Mouse (Mus musculus): ENCODE measurements at regions not wholly inside any gene's neighbourhood (a gene's known extent, or its start where the extent isn't known, plus 50 kb on each side); places are given as distances from the start of the nearest gene placed in this dataset.

DNA sequence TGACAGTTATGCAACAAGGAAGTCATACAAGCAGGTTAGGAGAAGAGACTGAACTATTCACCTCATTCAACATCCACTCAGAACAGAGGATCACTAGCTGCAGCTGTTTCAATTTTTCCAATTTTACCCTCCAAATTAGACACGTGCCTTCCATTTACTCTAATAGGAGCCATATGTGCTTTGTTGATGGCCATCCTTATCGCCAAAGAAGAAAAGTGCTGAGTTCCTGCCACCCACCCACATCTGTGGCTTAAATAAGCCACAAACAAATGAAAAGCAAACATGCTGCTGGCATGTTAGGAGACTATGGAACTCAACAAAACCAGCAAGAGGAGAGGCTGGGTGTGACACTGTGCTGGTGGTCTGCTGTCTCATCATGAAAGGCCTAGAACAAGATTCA, 1786.1 kb downstream of the 9330182O14Rik start:
- TF ChIP-seq CTCF (conservative IDR thresholded peaks at IDR 0.05; ENCODE audit: low read length) (no peak), NANOG (IDR thresholded peaks at IDR 0.05; ENCODE audit: borderline replicate concordance, low read length) (no peak)
